Mouse (Mus musculus): ENCODE measurements around the gene Pdcd1lg2.
A peak's percentile ranks its signal among the peaks of the same experiment; 100 is the strongest.

Gene Pdcd1lg2

DNA sequence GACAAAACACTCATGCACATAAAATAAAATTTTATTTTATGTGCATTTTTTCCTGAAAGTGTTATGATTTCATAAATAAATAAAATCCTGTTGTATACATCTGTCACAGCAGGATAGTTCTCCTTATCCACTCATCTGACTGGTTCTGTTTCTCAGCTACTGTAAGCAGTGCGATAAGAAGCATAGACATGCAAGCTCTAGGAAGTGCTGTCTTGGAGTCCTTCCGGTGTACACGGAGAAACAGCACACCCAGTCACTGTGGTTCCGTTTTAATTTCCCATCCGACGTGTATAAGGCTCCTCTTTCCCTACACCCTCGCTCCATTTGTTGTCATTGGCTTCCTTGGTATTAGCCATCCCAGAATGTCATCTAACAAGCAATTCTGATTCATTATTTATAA is 87.2 kb downstream of the Pdcd1lg2 start:
- DNase-seq (ENCODE audit: low spot score) = no peak

DNA sequence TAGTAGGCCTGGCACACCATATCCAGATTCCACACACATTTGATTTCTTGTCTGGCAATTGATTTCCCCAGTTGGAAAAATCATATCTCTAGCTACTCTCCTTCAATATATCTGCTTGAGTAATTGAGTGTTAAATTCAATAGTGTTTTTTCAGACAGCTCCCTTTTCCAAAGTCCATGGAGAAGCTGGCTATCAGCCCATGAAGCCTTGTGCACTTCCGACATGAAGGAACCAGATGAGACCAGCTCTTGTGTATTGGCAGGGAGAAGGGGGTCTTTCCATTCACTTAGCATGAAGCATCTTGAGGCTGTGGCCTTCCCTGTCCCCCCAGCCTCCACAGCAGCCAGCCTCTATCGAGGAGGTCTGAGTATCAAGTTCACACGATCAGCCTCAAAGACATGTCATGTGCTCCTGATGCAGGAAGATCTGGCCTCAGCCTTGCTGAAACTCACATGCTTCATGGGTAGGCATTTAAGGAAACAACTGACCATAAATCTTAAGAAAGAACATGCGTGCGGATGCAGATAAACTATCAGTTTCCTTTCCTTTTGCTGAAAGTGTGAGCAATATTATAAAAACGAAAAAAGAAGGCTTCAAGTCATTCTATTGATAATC is 88.2 kb downstream of the Pdcd1lg2 start:
- no peak for DNase-seq (ENCODE audit: low spot score)

DNA sequence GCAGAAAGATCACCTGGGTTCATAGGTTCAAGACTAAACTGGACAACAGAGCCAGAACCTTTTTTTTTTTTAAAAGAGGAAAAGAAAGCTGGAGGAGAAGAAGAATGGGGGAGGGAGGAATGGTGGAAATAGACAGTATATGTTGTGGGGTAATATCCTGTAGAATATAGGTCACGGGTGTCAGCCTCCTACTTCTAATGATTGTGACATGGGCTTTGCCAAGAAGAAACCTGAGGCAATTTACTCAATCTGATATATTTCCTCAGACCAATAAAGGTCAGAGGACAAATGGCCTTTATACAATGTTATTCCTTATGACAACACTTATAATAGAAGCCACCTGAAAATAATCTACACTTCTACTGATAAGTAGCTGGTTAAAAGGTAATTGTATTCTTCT is 89.6 kb downstream of the Pdcd1lg2 start:
- DNase-seq (ENCODE audit: low spot score) = no peak

DNA sequence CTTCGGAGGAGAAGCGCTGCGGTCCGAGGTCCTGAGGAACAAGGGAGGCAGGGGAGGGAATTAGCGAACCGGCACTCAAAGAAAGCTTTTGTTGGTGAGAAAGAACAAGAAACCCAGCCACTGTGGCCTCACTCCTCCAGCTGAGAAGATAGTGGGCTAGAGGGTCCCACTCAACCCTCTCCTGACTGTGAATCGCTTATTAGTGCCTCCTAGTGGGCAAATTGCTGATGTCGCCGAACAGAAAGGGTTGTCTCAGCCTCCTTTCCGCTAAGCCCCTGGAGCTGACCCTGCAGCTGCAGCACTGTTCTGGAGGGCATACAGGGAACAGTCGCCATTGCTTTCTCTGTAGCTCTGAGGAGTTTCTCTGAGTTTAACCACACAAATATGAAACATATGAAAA is 90.4 kb downstream of the Pdcd1lg2 start:
- no peak for DNase-seq (ENCODE audit: low spot score)

DNA sequence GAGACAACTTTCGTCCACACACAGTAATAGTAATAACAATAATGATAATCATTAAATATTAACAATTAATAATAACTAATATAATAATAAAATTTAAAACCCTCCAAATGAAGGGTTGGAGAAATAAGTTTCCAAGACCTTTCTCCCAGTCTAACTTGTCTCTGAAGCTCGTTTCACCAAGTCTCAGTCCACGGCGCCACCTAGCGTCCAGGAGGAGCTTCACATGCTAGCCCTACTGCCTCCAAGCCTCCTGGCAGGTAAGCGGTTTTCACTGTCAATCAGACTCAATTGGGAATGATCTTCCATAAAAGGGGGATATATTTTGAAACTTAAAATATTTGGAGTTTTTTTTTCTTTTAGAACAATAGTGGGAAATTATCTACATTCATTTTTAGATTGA is 90.8 kb downstream of the Pdcd1lg2 start:
- peak; percentile 48 for DNase-seq (ENCODE audit: low spot score)

DNA sequence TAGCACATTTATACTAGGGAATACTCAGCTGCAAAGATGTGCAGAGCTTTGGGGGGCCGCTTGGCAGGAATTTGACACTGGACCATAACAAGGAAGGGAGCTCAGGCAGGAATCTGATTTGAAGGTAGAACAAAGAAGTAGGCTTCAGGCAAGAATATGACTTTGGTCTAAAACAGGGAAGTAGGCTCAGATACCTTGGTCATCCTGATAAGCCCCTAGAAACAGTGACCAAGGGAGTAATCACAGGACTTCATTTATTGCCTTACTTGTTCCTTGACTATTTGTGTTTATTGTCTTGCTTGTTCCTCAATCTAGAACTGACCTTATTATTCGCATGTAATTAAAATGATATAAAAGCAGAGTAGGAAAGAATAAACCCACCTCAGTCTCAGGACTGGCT is 93.4 kb downstream of the Pdcd1lg2 start:
- no peak for DNase-seq (ENCODE audit: low spot score)

DNA sequence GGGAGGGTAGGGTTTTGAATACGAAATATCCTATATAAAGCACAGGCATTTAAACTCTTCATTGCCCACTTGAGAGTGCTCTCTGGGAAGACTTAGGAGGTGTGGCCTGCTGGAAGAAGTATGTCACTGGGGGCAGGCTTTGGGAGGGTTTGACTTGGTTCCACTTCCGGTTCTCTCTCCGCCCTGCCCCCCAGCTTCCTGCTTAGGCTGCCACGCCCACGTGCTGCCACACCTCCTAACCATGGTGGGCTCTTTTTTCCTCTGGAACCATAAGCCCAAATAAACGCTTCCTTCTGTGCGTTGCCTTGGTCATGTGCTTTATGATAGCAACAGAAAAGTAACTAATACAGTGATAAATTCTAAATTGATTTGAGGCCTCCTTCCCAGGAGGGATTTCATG is 94.9 kb downstream of the Pdcd1lg2 start:
- no peak for DNase-seq (ENCODE audit: low spot score)

DNA sequence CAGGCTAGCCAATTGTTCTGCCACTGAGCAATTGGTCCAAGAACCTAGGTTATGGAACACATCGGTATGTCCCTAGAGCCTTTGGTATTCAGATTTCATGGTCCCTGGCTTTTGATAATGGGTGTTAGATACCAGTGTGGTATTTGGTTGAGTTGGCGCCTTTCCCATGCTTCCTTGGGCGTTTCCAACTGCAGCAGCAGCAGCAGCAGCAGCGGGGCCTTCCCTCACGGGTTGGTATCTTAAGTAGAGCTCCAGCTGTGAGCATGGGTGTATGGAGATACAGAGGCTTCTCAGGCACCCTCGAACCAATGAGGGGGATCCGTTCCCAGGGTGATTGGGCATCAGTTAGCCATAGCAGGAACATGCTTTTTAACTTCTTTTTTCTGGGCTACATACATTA is 97.5 kb downstream of the Pdcd1lg2 start:
- DNase-seq (ENCODE audit: low spot score) = no peak

DNA sequence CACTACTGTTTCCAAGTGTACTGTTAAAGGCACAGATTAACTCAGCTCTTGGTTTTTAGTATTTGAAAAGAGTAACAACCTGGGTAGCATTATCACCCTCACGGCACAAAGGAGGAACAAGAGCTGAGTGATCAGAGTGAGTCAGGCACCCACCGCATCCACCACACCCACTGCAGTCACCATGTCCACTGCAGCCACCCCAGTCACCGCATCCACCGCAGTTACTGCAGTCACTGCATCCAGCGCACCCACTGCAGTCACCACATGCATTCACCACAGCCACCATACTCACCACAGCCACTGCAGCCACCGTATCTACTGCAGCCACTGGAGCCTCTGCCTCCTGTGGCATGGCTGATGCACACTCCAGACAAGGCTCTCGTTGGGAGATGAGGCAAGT is 99.1 kb downstream of the Pdcd1lg2 start:
- no peak for DNase-seq (ENCODE audit: low spot score)

DNA sequence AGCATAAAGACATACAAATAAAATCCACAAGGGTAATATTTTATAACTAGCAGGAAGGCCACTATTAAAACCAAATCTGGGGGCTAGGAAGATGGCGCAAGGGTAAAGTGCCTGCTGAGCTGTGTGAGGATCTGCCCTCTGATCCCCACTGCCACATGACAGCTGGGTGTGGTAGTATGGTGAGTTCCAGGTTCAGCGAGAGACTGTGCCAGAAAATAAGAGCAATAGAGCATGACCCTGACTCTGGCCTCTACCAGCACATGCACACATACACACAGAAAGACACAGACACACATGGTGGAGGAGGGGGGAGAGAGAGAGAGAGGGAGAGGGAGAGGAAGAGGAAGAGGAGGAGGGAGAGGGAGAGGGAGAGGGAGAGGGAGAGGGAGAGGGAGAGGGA is 101.1 kb downstream of the Pdcd1lg2 start:
- no peak for DNase-seq (ENCODE audit: low spot score)

DNA sequence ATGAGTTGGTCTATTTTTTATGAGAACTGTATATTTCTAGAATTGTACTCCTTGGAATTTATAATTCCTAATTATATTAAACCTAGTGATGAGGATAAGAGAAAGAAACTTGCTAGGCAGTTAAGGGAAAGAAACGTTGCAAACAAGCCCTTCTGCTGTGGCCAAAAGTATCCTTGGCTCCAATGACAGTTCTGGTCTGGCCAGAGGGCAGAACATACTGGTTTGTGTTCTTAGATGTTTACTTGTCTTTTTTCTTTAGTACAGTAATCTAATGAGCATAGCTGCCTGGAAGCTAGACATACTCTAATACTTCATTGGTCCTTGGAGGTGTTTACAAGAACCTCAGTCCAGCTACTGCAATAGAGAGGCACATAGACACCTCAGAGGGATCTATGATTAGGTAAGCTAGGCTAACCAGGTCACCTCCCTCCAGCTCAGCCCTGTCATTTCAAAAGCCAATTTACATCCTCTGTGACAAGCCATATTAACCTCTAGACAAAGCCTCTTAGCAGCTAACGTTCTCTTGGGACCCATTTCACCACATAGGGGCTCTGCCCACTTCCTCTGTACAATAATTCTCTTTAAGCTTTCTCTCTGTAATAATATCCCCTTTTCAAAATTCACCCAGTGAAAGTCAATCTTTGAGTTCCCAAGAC is 102.5 kb downstream of the Pdcd1lg2 start:
- DNase-seq (ENCODE audit: low spot score) = no peak

DNA sequence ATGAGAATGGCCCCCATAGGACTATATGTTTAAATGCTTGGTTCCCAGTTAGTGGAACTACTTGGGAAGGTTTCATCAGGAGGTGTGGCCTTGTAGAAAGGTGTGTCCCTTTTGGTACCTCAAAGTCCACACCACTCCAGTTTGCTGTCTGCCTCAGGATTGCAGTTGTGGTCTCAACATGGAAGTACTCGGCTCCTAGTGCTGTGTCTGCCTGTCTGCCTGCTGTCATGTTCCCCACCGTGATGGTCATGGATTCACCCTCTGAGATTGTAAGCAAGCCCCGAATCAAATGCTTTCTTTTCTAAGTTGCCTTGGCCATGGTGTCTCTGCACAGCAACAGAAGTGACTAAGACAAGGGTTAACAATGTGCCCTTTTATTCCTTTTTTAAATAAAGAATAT is 103.4 kb downstream of the Pdcd1lg2 start:
- DNase-seq (ENCODE audit: low spot score) = no peak

DNA sequence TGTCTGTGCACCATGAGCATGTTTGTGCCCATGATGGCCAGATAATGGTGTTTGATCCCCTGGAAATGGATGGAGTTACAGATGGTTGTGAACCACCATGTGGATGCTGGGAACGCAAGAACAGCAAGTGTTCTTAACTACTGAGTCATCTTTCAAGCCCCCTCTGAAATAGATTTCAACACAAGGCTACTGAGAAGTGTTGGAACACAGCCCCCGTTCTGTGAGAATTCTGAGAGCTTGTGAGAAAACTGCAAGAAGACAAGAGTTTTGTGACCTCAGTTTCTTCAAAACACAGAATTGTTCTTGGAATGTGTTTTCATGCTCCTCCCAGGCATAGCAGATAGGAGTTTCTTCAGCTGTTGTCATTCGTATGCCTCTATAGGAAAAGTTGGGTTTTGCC is 104.7 kb downstream of the Pdcd1lg2 start:
- no peak for DNase-seq (ENCODE audit: low spot score)

DNA sequence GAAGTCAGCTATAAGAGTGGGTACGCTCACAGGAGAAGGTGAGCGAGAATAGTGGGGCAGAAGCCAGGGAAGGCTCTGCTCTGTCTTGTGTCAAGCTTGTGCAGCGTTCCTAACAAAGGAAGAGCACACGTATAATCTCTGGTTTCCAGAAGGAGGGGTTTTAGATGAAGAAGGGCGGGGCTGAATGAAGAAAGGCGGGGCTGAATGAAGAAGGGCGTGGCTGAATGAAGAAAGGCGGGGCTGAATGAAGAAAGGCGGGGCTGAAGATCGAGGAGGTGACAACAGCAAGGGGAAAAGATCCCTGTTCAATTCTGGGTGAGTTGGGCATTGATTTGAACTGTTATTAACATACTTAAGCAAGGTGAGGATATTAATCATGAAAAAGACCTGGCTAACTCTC is 105.3 kb downstream of the Pdcd1lg2 start:
- DNase-seq (ENCODE audit: low spot score) = no peak

DNA sequence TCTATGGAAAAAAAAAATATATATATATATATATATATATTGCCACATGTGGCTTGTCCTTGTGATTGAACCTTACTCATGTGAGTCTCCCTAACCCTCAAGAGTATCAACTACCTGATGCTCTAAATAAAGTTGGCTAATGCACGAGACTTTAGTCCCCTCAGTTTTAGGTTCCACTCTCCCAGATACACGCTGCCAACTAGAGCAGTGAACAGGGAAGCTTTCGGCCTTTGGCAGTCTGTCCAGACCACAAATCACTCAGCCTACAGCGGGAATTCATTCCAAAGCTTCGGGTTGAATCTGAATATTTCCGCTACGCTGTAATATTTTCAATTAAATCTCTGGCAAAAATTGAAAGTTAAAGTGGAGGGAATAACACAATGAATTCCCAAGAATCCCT is 107.7 kb downstream of the Pdcd1lg2 start:
- DNase-seq (ENCODE audit: low spot score) = no peak

DNA sequence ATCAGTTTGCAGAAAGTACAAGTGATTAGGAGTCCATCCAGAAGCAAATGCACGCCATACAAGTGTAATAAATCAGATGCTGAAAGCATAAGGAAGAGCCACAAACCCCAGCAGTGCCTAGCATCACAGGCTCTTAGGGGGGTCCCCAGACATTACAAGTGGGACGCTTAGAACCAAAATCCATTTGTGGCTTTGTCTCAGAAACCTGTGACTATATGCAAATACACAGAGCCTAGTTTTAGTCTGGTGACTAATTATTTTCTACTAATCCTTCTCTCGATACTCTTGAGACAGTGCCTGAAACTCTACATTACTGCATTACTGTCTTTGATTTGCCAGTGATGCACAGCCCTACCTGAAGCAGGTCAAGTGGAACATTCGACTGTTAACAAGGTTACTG is 108.2 kb downstream of the Pdcd1lg2 start:
- no peak for DNase-seq (ENCODE audit: low spot score)

All from urinary bladder, postnatal 10 days (tissue).